Mouse (Mus musculus): ENCODE data around the gene Vwa2. TPM values are rescaled to one million over a fixed set of nuclear protein-coding genes. Genes with fewer than 3 reads are reported as not detected.

Gene Vwa2
- total and polyA plus RNA-seq, 3 experiments: not detected

- Histone ChIP-seq H3K4me3 (ENCODE audit: control insufficient read depth in 1 of 2, insufficient read depth in 1 of 2, low read depth in 2 of 2, low read length in 2 of 2) (no peak overlapping the region), H3K4me1 (ENCODE audit: control insufficient read depth in 1 of 2, insufficient read depth in 2 of 2, low read length in 2 of 2) (no peaks in the 10 kb centered on the region), H3K9me3 (replicated peaks; ENCODE audit: insufficient read depth, low read length) (no peaks in the 10 kb centered on the region), H3K79me2 (ENCODE audit: control insufficient read depth, insufficient read depth, low read length, poor library complexity) (no peaks in the 10 kb centered on the region), H3K36me3 (ENCODE audit: control insufficient read depth in 1 of 2, insufficient read depth in 2 of 2, low read length in 2 of 2) (no peaks in the 10 kb centered on the region), H3K27me3 (ENCODE audit: control insufficient read depth in 1 of 2, insufficient read depth in 2 of 2, low read length in 2 of 2) (no peaks in the 10 kb centered on the region), H3K9ac (ENCODE audit: control insufficient read depth, low read depth, low read length, poor library complexity, severe bottlenecking) (no peak overlapping the region), H3K27ac (ENCODE audit: control insufficient read depth, low read depth, low read length) (no peak overlapping the region)
- DNase-seq (ENCODE audit: low read depth, low spot score): no peak
- TF ChIP-seq RAD21 (IDR thresholded peaks at IDR 0.05; ENCODE audit: low read depth, low read length): no peak
- TF ChIP-seq NRF1 (IDR thresholded peaks at IDR 0.05; ENCODE audit: insufficient read depth, low read depth, low read length, poor library complexity, severe bottlenecking): no peak
- no peak for TF ChIP-seq ZMIZ1 (IDR thresholded peaks at IDR 0.05; ENCODE audit: low read depth, low read length)
- TF ChIP-seq ZNF384 (IDR thresholded peaks at IDR 0.05; ENCODE audit: low read depth, low read length): no peak
- TF ChIP-seq MYC (IDR thresholded peaks at IDR 0.05; ENCODE audit: low read depth, low read length): no peak
- TF ChIP-seq ZC3H11A (IDR thresholded peaks at IDR 0.05; ENCODE audit: low read depth, low read length): no peak
- TF ChIP-seq CTCF (IDR thresholded peaks at IDR 0.05 in 2 of 3, conservative IDR thresholded peaks at IDR 0.05 in 1 of 3; ENCODE audit: control insufficient read depth in 1 of 3, insufficient read depth in 1 of 3, low read depth in 2 of 3, low read length in 3 of 3, poor library complexity in 1 of 3, severe bottlenecking in 1 of 3): no peak
Measured at GRCm38 (mm10) chr19:56958582-56959021, 84.6 kb downstream of the Vwa2 start.

GRCm38 (mm10) chr19:56959057-56959456 is 85.0 kb downstream of the Vwa2 start:
- DNase-seq (ENCODE audit: low read depth, low spot score): no peak
- H3K4me1 ChIP-seq (ENCODE audit: control insufficient read depth in 1 of 2, insufficient read depth in 2 of 2, low read length in 2 of 2): no peaks in the 10 kb centered on the region
- no peak overlapping the region for H3K27ac ChIP-seq (ENCODE audit: control insufficient read depth, low read depth, low read length)
- H3K9ac ChIP-seq (ENCODE audit: control insufficient read depth, low read depth, low read length, poor library complexity, severe bottlenecking): no peak overlapping the region
- no peaks in the 10 kb centered on the region for H3K36me3 ChIP-seq (ENCODE audit: control insufficient read depth in 1 of 2, insufficient read depth in 2 of 2, low read length in 2 of 2)
- no peaks in the 10 kb centered on the region for H3K79me2 ChIP-seq (ENCODE audit: control insufficient read depth, insufficient read depth, low read length, poor library complexity)
- H3K27me3 ChIP-seq (ENCODE audit: control insufficient read depth in 1 of 2, insufficient read depth in 2 of 2, low read length in 2 of 2): no peaks in the 10 kb centered on the region
- H3K4me3 ChIP-seq (ENCODE audit: control insufficient read depth in 1 of 2, insufficient read depth in 1 of 2, low read depth in 2 of 2, low read length in 2 of 2): no peak overlapping the region
- no peak for TF ChIP-seq POLR2A (IDR thresholded peaks at IDR 0.05; ENCODE audit: control insufficient read depth in 1 of 2, insufficient read depth in 1 of 2, low read depth in 1 of 2, low read length in 2 of 2, poor library complexity in 1 of 2)
- no peak for TF ChIP-seq KAT2A (conservative IDR thresholded peaks at IDR 0.05; ENCODE audit: low read depth, low read length)
- no peak for TF ChIP-seq ZMIZ1 (IDR thresholded peaks at IDR 0.05; ENCODE audit: low read depth, low read length)
- TF ChIP-seq JUND (IDR thresholded peaks at IDR 0.05; ENCODE audit: low read depth, low read length): no peak
- TF ChIP-seq UBTF (IDR thresholded peaks at IDR 0.05; ENCODE audit: borderline replicate concordance, insufficient read depth, low read depth, low read length): no peak
- no peak for TF ChIP-seq SIN3A (IDR thresholded peaks at IDR 0.05; ENCODE audit: low read length)
- no peak for TF ChIP-seq ZNF384 (IDR thresholded peaks at IDR 0.05; ENCODE audit: low read depth, low read length)
- TF ChIP-seq MAFK (IDR thresholded peaks at IDR 0.05; ENCODE audit: borderline replicate concordance, low read depth, low read length): no peak
- no peak for TF ChIP-seq RAD21 (IDR thresholded peaks at IDR 0.05; ENCODE audit: low read depth, low read length)
- no peak for TF ChIP-seq CTCF (IDR thresholded peaks at IDR 0.05 in 2 of 3, conservative IDR thresholded peaks at IDR 0.05 in 1 of 3; ENCODE audit: control insufficient read depth in 1 of 3, insufficient read depth in 1 of 3, low read depth in 2 of 3, low read length in 3 of 3, poor library complexity in 1 of 3, severe bottlenecking in 1 of 3)
- no peak for TF ChIP-seq MXI1 (IDR thresholded peaks at IDR 0.05; ENCODE audit: low read depth, low read length)
- TF ChIP-seq CHD1 (IDR thresholded peaks at IDR 0.05; ENCODE audit: low read depth, low read length): no peak
- H3K9me3 ChIP-seq (replicated peaks; ENCODE audit: insufficient read depth, low read length): no peaks in the 10 kb centered on the region

Data from MEL (cell line).